Mouse (Mus musculus): Measurements from ENCODE around the gene Gm9732.
"Not testable (repeated sequence)": the region's sequence is repeated elsewhere in the genome, so short reads cannot be mapped to it uniquely, and the experiment has no call there.

Gene Gm9732

DNA sequence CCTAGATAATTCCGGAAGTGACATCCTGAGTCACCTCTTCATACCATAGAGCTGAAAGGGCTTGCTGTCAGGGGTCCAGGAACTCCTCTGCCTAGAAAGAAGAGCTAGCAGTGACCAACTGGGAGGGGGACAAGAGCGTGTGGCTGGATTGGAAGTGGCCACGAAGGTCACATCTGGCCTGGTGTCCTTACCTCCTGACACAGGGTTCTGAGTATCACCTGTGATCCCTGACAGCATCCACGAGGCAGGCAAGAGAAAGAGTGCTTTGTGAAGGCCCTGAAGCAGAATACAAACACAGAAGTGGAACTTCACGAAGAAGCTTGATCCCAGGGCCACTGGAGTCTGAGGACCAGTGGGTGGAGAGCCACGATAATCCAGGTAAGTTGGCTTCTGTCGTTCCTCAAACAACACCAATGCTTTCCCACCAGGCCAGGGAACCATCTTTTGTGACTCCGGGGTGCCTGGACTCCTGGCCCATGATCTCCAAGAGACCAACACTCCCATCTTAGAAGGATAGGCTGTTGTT is at the start of gene Gm9732:
Gene Gm9732 (plus strand): TSS at position 51 of the 526 bp plus-strand sequence.
- DNase-seq (ENCODE audit: extremely low spot score): not testable (repeated sequence)

DNA sequence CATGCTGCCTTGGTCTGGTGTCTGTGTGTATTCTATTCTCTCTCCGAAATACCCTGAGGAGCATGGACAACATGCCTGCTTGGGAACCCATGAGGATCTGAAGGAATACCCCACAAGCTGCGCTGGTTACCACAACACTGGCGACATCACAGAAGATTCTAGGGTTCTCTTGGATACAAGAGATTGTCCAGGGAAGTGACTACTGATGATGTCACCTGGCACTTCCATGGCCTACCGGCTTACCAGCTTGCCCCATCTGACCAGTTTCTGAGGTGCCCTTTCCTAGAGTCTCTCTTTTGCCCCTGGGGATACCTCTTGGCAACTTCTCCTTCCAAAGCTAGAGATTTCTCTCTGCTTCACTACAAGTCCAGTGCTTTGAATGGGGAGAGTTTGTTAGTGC is 39.6 kb upstream of the Gm9732 start, which contains the start of gene Gm8122:
Gene Gm8122 (minus strand): TSS at position 101 of the 400 bp plus-strand sequence.
- not testable (repeated sequence) for DNase-seq (ENCODE audit: extremely low spot score)

DNA sequence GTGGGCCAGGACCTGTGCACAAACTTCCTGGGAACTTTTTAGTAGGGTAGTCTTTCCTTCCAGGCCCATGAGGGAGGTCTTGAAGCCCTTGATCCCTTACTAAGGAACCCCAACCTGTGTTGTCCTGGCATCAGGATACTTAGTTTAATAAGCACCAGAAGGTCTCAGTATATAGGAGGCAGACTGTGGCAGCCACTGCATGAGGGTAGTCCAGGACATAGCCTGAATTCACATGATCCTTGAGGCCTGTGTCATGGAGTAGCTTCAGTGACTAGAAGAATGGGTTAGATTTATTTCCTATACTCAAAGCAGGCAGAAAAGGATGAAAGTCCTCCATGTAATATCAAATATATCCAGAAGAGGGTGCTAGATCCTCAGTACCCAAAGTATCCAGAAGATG is 37.1 kb upstream of the Gm9732 start:
- not testable (repeated sequence) for DNase-seq (ENCODE audit: extremely low spot score)

DNA sequence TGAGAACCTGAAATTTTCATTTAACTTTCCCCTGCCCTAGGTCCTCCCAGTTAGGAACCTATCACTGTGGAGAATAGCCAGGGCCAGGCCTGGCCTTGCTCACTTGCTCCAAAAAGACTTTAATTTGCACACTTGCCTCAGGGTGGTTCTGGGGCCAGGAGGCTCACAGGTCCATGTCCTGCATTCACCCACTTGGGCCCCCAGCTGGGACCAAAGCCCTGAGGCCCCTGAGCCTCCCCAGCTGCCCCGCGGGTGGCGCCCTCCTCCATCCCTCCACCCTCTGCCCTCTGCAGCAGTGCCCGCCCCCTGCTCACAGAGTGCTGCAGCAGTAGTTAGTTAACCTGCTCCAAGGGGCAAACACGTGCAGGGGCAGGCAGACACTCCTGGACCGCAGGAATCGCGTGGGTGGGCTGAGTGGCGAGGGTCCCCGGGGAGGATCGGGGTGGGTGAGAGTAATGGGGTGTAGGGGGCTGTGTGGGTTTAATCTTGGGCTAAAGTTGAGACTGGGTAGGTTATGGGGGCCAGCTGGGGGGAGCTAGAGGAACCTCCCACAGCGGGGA is 25.1 kb upstream of the Gm9732 start:
- DNase-seq (ENCODE audit: extremely low spot score): not testable (repeated sequence)

- not testable (repeated sequence) for DNase-seq (ENCODE audit: extremely low spot score)
These were observed 24.1 kb upstream of the Gm9732 start for GRCm38 (mm10) chr14:43250549-43251253.

- DNase-seq (ENCODE audit: extremely low spot score): not testable (repeated sequence)
These were observed 18.3 kb upstream of the Gm9732 start for GRCm38 (mm10) chr14:43256511-43256910.

GRCm38 (mm10) chr14:43258349-43258748 is 16.5 kb upstream of the Gm9732 start, which contains the start of gene Gm8126:
Gene Gm8126 (plus strand): TSS chr14:43258649.
- not testable (repeated sequence) for DNase-seq (ENCODE audit: extremely low spot score)

DNA sequence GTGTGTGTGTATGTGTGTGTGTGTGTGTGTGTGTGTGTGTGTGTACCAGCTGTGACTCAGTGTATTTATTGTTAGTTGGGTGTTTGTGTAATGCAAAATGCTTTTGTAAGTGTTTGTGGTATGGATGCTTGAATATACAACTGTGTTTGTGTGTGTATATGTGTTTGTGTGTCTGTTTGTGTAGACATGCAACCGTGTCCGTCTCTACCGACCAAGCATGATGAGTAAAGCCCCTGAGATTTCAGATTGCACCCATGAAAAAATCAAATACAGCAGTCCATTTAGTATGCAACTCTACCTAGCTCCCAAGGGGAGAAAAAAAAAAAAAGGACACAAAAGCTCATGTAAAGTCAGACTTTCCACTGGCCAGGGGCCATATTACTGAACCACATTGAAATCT is 11.4 kb upstream of the Gm9732 start:
- not testable (repeated sequence) for DNase-seq (ENCODE audit: extremely low spot score)

GRCm38 (mm10) chr14:43268521-43269084 is 6.2 kb upstream of the Gm9732 start:
- DNase-seq (ENCODE audit: extremely low spot score): not testable (repeated sequence)

DNA sequence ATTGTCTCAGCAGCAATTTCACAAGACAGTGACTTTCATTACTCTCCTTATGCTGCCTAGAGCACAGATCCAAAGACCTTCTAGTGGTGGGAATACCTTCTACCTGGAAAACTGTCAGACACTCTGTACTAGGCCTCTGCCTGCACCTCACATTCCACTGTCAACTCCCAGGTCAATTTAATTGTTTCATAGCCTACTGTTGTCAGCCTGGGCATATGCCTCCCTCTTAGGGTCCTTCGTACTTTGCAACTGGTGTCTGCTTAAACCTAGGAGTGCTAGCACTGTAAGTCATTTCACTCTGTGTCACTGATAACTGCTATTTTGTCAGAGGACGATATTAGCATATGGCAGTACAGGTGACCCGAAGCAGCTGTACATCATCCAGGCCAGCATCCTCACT is 5.6 kb upstream of the Gm9732 start:
- DNase-seq (ENCODE audit: extremely low spot score): not testable (repeated sequence)

- not testable (repeated sequence) for DNase-seq (ENCODE audit: extremely low spot score)
These were observed 1.7 kb upstream of the Gm9732 start for GRCm38 (mm10) chr14:43273161-43273560.

- DNase-seq (ENCODE audit: extremely low spot score): not testable (repeated sequence)
These were observed 916 bp downstream of the Gm9732 start for GRCm38 (mm10) chr14:43275752-43276151.

- DNase-seq (ENCODE audit: extremely low spot score): not testable (repeated sequence)
These were observed 2.6 kb downstream of the Gm9732 start for GRCm38 (mm10) chr14:43277468-43277867.

DNA sequence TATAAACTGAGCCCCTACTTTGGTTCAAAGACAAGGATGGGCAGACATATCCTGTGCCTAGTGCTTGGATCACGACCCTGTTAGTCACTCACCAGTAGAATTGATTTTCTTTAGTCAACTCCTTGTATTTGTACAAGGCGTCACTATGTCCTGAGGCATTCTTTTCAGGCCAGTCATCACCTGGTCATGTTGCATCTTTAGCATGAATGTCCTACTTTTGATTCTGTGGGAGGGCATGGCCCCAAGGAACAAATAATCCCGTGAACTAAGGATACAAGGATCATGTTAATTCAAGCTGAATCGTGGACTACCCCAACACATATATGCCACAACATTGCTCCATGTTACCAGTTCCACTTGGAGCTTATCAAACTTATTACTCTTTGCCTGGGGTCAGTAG is 3.3 kb downstream of the Gm9732 start:
- not testable (repeated sequence) for DNase-seq (ENCODE audit: extremely low spot score)

DNA sequence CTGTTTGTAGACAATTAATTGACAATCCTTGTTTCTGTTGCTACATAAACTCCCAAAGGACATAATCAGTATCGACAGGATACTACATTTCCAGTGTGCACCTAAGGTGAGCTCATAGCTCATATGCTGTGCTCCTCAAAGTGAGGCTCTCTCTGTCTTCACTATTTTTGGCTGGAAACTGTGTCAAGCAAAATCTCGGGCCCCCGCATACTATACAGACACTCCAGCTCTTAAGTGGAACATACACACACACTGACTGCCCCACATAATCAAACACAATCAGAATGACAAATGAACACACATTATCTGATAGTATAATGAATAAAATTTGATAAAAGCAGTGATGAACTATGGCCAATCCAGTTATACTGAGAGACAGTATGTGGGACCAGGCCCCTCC is 3.8 kb downstream of the Gm9732 start:
- not testable (repeated sequence) for DNase-seq (ENCODE audit: extremely low spot score)

DNA sequence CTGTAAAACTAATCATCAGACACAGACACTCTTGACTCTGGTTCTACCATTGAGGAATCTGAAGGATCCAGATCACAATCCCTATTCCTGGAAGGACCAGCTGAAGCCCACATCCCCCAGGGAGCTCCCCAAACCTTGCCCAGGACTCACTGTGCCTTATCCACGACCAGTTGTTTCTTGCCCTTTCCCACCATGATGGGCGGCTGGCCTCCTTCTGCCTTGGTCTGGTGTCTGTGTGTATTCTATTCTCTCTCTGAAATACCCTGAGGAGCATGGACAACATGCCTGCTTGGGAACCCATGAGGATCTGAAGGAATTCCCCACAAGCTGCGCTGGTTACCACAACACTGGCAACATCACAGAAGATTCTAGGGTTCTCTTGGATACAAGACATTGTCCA is 18.7 kb downstream of the Gm9732 start, which contains the start of gene Gm8127:
Gene Gm8127 (minus strand): TSS at position 330 of the 400 bp plus-strand sequence.
- not testable (repeated sequence) for DNase-seq (ENCODE audit: extremely low spot score)

- DNase-seq (ENCODE audit: extremely low spot score): not testable (repeated sequence)
These were observed 44.7 kb downstream of the Gm9732 start for GRCm38 (mm10) chr14:43319516-43319915.

GRCm38 (mm10) chr14:43328603-43329002 is 53.8 kb downstream of the Gm9732 start:
- DNase-seq (ENCODE audit: extremely low spot score): not testable (repeated sequence)

DNA sequence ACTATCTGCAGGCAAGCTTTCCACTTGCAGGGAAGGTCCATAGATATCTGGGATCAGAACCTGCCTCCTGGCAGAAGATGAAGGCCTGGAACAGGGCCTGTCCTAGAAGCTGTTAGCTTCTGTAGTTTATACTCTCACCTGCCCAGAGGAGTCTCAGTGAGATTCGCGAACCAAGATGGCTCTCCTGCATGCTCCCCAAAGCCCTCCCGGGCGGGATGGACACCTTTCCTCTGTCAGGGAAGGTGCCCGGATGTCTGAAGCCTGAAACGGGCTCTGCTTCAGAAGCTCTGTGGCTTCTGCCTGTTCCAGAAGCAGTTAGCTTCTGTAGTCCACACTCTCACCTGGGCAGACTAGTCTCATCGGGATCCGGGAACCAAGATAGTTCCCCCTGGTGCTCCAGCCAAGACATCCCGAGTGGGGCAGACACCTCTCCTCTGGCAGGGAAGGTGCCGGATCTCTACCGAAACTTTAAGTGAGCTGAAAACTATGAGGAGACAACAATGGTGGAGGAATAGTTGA is 56.6 kb downstream of the Gm9732 start:
- not testable (repeated sequence) for DNase-seq (ENCODE audit: extremely low spot score)

GRCm38 (mm10) chr14:43337646-43338045 is 62.8 kb downstream of the Gm9732 start:
- DNase-seq (ENCODE audit: extremely low spot score): not testable (repeated sequence)

DNA sequence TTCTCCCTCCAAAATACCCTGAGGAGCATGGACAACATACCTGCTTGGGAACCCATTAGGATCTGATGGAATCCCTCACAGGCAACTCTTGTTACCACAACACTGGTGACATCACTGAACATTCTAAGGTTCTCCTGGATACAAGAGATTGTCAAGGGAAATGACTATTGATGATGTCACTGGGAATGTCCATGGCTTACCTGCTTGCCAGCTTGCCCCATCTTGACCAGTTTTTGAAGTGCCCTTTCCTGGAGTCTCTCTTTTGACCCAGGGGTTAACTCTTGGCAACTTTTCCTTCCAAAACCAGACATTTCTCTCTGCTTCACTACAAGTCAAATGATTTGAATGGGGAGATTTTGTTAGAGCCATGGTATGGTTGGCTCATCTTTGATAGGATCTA is 72.9 kb downstream of the Gm9732 start, which contains the start of gene 1700001F09Rik:
Gene 1700001F09Rik (minus strand): TSS at position 101 of the 400 bp plus-strand sequence.
- DNase-seq (ENCODE audit: extremely low spot score): not testable (repeated sequence)

GRCm38 (mm10) chr14:43352944-43353343 is 78.1 kb downstream of the Gm9732 start:
- not testable (repeated sequence) for DNase-seq (ENCODE audit: extremely low spot score)

All from embryo, embryonic 9.5 days (tissue).